Mouse (Mus musculus): Measurements from ENCODE around the gene Myh3. TPM values are rescaled to one million over a fixed set of nuclear protein-coding genes. Genes with fewer than 3 reads are reported as not detected.

Myh3 gene
- polyA plus RNA-seq, 1 experiment = 0.11 TPM

DNA sequence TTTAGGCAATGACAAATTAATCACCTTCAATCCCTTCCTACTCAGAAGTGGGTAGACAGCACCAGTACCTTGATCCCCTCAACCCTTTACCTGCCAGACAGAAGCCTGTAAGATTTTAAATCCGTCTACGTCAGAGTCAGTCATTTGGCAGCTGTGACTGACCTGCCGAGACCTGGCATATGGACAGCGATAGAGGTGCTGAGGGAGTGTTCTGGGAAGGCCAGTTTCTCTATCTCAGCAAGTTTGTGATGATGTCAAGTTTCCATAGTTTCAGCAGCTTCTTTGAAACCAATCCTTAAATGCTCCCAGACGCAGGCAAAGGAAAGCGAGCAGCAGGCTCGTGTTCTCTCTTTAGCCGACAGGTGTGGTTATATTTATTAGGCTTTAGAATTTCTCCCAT lies 61.5 kb downstream of the Myh3 start:
- 60% methylated on average over 8 of the region's 8 CpGs for WGBS
- Histone ChIP-seq H3K27me3 (ENCODE audit: control insufficient read depth, insufficient read depth, low read length) (no peaks in the 10 kb centered on the region), H3K4me1 (ENCODE audit: control insufficient read depth, insufficient read depth, low read length) (no peaks in the 10 kb centered on the region), H3K4me3 (replicated peaks; ENCODE audit: insufficient read depth, low read depth, low read length) (no peak overlapping the region), H3K27ac (ENCODE audit: insufficient read depth, low read length) (no peak overlapping the region)
- DNase-seq = no peak
- TF ChIP-seq CTCF (IDR thresholded peaks at IDR 0.05; ENCODE audit: borderline replicate concordance, insufficient read depth, low read depth, low read length) (no peak), POLR2A (IDR thresholded peaks at IDR 0.05; ENCODE audit: borderline replicate concordance, insufficient read depth, low read length) (no peak)

DNA sequence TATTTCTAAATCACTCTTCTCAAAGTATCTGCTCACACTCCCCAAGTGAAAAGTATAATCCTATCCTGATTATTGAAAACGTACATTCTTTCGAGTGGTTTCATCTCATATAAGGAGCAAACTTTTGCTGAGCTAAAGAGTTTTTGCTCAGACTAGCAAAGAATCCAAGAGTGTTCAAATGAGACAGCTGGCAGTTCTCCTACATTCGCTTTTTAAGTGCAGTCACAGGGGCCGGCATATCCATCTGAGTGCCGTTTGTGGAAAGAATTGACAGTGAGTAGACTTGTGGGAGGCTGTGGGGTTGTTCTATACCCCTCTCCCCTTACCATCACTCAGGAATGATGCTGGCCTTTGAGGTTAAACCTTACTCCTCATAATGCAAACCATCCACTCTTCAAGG lies 62.1 kb downstream of the Myh3 start:
- TF ChIP-seq CTCF (IDR thresholded peaks at IDR 0.05; ENCODE audit: borderline replicate concordance, insufficient read depth, low read depth, low read length) (no peak), POLR2A (IDR thresholded peaks at IDR 0.05; ENCODE audit: borderline replicate concordance, insufficient read depth, low read length) (no peak)
- WGBS = 71% methylated on average over 5 of the region's 5 CpGs
- H3K27ac ChIP-seq (ENCODE audit: insufficient read depth, low read length) = no peak overlapping the region
- H3K4me1 ChIP-seq (ENCODE audit: control insufficient read depth, insufficient read depth, low read length) = no peaks in the 10 kb centered on the region
- DNase-seq = no peak
- H3K27me3 ChIP-seq (ENCODE audit: control insufficient read depth, insufficient read depth, low read length) = no peaks in the 10 kb centered on the region
- H3K4me3 ChIP-seq (replicated peaks; ENCODE audit: insufficient read depth, low read depth, low read length) = no peak overlapping the region

DNA sequence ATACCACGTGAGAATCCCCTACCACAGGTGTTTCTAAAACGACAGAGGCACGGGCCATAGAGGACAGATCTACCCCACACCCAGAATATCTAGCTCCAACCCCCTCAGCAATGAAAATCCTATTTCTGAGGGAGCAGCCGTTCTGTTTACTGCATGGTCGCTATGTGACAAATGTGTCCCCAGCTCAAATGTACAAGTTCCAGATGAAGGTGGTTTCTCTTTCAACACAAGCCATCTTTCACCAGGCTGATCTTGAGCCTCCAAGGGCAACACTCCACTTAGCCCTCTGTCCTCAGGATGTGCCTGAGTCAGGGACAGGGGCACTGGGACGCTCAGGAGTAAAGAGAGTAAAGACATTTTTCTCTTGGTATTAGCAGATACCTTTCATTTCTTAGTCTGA lies 62.9 kb downstream of the Myh3 start:
- H3K27me3 ChIP-seq (ENCODE audit: control insufficient read depth, insufficient read depth, low read length) = no peaks in the 10 kb centered on the region
- H3K4me3 ChIP-seq (replicated peaks; ENCODE audit: insufficient read depth, low read depth, low read length) = no peak overlapping the region
- TF ChIP-seq POLR2A (IDR thresholded peaks at IDR 0.05; ENCODE audit: borderline replicate concordance, insufficient read depth, low read length) (no peak), CTCF (IDR thresholded peaks at IDR 0.05; ENCODE audit: borderline replicate concordance, insufficient read depth, low read depth, low read length) (no peak)
- WGBS = 82% methylated on average over 6 of the region's 6 CpGs
- no peaks in the 10 kb centered on the region for H3K4me1 ChIP-seq (ENCODE audit: control insufficient read depth, insufficient read depth, low read length)
- H3K27ac ChIP-seq (ENCODE audit: insufficient read depth, low read length) = no peak overlapping the region
- no peak for DNase-seq

DNA sequence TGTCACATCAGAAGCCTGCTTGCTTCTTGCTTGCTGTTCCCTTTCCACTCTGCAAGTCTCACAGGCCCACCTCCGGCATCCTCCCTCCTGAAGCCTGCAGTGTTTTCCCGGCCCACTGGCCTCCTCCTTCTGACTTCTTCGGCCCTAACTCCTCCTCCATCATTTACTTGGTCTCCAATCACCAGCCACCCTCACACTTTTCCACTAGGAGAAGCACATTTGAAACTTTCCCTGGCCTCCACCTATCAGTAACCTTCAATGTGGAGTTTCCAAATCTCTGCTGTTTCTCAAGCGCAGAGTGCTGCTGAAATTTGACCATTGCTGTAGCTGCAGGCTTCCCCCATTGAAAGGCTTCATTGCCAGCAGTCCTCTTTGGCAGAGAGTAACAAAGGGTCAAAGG lies 63.9 kb downstream of the Myh3 start:
- WGBS = 62% methylated on average over 4 of the region's 4 CpGs
- DNase-seq = no peak
- Histone ChIP-seq H3K4me1 (ENCODE audit: control insufficient read depth, insufficient read depth, low read length) (no peaks in the 10 kb centered on the region), H3K4me3 (replicated peaks; ENCODE audit: insufficient read depth, low read depth, low read length) (no peak overlapping the region), H3K27me3 (ENCODE audit: control insufficient read depth, insufficient read depth, low read length) (no peaks in the 10 kb centered on the region), H3K27ac (ENCODE audit: insufficient read depth, low read length) (no peak overlapping the region)
- TF ChIP-seq POLR2A (IDR thresholded peaks at IDR 0.05; ENCODE audit: borderline replicate concordance, insufficient read depth, low read length) = no peak
- TF ChIP-seq CTCF (IDR thresholded peaks at IDR 0.05; ENCODE audit: borderline replicate concordance, insufficient read depth, low read depth, low read length) = no peak

DNA sequence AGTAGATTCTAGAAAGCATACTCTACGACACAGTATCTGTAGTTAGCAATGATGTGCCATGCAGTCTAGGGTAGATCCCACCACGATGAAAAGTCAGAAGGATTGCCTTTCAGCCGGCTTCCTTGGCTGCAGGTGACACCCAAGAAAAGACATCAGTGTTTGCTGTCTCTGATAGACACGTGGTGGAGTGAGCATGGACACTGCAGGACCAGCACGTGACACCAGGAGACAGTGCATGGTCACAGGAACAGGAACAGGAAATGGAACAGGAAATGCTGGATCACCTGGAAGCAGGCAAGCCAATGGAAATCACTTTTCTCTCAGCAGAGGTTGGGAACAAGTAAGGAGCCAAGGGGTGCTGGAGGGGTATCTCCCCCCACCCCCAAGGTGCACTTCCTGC lies 65.0 kb downstream of the Myh3 start:
- Histone ChIP-seq H3K4me3 (replicated peaks; ENCODE audit: insufficient read depth, low read depth, low read length) (no peak overlapping the region), H3K4me1 (ENCODE audit: control insufficient read depth, insufficient read depth, low read length) (no peaks in the 10 kb centered on the region), H3K27ac (ENCODE audit: insufficient read depth, low read length) (no peak overlapping the region), H3K27me3 (ENCODE audit: control insufficient read depth, insufficient read depth, low read length) (no peaks in the 10 kb centered on the region)
- no peak for DNase-seq
- no peak for TF ChIP-seq CTCF (IDR thresholded peaks at IDR 0.05; ENCODE audit: borderline replicate concordance, insufficient read depth, low read depth, low read length)
- TF ChIP-seq POLR2A (IDR thresholded peaks at IDR 0.05; ENCODE audit: borderline replicate concordance, insufficient read depth, low read length) = no peak
- 91% methylated on average over 5 of the region's 5 CpGs for WGBS

DNA sequence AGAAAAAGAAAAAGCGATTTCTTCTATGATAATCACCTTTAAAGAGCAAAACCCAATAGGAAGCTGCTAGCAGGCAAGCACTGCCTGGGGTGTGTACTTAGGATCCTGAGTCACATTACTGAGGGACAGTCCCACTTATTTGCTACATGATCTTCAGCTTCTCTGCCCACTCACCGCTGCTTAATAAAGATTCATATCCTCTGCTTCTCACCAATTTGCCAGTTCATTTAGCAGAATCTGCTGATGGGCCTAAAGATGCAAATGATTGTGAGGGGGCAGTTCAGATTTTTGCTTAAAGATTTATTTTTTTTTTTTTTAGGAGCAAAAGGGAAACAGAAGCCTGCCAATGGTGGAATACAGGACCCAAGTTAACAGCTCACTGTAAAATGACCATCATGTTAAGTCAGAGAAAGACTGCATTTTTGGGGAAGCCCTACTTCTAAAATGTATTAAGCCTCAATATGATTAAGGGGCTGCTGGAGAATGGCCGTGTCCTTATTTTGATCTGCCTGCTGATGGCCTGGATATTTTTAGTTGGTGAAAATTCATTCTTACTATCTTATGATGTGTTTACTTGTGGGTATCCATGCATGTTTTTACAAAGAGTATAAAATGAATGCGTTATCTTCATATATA lies 65.9 kb downstream of the Myh3 start:
- Histone ChIP-seq H3K27me3 (ENCODE audit: control insufficient read depth, insufficient read depth, low read length) (no peaks in the 10 kb centered on the region), H3K4me3 (replicated peaks; ENCODE audit: insufficient read depth, low read depth, low read length) (no peak overlapping the region), H3K27ac (ENCODE audit: insufficient read depth, low read length) (no peak overlapping the region), H3K4me1 (ENCODE audit: control insufficient read depth, insufficient read depth, low read length) (no peaks in the 10 kb centered on the region)
- DNase-seq = no peak
- TF ChIP-seq CTCF (IDR thresholded peaks at IDR 0.05; ENCODE audit: borderline replicate concordance, insufficient read depth, low read depth, low read length) (no peak), POLR2A (IDR thresholded peaks at IDR 0.05; ENCODE audit: borderline replicate concordance, insufficient read depth, low read length) (no peak)
- WGBS = 89% methylated on average over 4 of the region's 4 CpGs

DNA sequence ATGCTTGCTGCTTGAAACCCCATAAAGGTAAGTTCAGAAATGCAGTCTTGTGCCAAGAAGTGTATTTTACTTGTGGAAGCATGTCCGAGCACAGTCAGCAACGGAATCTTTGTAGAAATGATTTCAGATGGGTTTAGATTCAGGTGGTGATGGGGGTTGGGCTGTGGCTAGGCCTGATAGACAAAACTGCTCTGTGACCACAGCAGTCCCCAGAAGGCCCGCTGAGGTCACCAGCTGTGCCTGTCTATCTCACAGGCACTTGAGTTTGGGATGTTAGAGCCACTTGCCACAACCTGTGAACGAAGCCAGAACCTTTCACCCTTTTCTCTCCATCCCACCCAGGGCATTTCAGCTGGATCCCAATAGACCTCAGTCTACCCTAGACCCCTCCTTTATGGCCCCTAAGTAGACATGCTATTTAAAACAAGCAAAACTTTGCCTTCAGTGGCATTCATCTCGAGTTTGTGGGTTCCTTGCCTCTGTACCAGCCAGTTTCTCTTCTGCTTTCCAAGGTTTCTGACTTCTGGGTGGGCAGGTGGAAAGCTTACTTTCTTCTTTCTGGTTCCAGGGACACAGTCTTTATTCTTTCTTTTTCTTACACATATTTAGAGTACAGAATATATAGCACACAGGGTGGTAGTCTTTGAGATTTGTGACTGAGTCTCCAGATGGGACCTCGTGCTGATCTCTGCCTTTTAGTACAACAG lies 66.6 kb downstream of the Myh3 start:
- no peaks in the 10 kb centered on the region for H3K4me1 ChIP-seq (ENCODE audit: control insufficient read depth, insufficient read depth, low read length)
- H3K27ac ChIP-seq (ENCODE audit: insufficient read depth, low read length) = no peak overlapping the region
- no peaks in the 10 kb centered on the region for H3K27me3 ChIP-seq (ENCODE audit: control insufficient read depth, insufficient read depth, low read length)
- 67% methylated on average over 6 of the region's 6 CpGs for WGBS
- TF ChIP-seq POLR2A (IDR thresholded peaks at IDR 0.05; ENCODE audit: borderline replicate concordance, insufficient read depth, low read length) (no peak), CTCF (IDR thresholded peaks at IDR 0.05; ENCODE audit: borderline replicate concordance, insufficient read depth, low read depth, low read length) (no peak)
- no peak for DNase-seq
- no peak overlapping the region for H3K4me3 ChIP-seq (replicated peaks; ENCODE audit: insufficient read depth, low read depth, low read length)

Data from cerebellum, adult 2 months (tissue).